Mouse (Mus musculus): ENCODE results near the gene Jund.

GRCm38 (mm10) chr8:70658897-70659603 lies 39.7 kb upstream of the Jund start:
- TF ChIP-seq CTCF (IDR thresholded peaks at IDR 0.05) (no peak), EP300 (IDR thresholded peaks at IDR 0.05) (no peak)
